Mouse (Mus musculus) MN1 (cell line): ENCODE data around the gene Fbxl18.

Source experiments
- DNase-seq: peaks from one replicate; pipeline ENCODE4 v3.0.0-alpha.2; 2016; ENCODE audit warnings: low spot score

The Fbxl18 gene

DNA sequence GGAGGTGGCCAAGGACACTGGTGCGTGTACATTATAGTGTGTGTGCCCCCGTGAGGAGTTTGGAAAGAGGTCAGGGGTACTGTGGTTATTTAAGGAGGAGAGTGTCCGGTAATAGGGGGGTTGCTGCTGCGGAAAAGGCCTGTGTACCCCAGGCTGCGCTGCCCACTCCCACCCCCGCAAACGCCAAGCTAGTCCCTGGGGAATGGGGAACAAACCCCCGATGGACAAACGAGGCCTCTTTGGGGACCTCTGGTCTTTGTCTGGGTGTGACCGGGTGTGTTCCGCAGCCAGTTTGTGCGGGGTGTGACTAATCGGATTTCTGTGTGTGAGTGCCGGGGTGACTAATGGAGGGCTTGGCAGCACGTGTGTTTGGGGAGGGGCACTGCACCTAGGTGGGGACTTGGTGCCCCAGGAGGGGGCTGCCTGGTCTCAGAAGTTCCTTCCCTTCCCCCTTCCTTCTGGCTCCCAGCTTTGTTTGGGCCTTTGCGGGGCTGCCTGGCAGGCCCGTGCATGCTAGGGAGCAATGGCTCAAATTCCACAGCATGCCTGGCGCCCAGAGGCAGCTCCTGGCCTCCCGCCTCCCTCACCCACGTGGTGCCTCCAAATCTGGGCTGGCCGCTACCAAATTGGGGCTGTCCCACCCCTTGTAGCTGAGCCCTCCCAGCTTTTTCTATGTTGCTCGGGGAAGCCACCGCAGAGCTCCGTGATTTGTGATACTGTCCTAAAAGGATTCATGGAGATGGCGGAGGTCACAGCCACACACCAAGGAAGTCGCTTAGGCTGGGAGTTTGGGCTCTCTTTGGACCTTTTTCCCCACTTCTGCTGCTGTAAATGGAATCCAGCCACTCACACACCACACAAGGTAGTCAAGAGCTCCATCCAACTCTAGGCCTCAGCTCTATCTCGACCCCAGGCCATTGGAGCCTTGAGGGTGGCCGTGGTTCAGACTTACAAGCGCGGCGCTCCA lies 71.8 kb downstream of the Fbxl18 start:
- DNase-seq = peak; percentile 92

DNA sequence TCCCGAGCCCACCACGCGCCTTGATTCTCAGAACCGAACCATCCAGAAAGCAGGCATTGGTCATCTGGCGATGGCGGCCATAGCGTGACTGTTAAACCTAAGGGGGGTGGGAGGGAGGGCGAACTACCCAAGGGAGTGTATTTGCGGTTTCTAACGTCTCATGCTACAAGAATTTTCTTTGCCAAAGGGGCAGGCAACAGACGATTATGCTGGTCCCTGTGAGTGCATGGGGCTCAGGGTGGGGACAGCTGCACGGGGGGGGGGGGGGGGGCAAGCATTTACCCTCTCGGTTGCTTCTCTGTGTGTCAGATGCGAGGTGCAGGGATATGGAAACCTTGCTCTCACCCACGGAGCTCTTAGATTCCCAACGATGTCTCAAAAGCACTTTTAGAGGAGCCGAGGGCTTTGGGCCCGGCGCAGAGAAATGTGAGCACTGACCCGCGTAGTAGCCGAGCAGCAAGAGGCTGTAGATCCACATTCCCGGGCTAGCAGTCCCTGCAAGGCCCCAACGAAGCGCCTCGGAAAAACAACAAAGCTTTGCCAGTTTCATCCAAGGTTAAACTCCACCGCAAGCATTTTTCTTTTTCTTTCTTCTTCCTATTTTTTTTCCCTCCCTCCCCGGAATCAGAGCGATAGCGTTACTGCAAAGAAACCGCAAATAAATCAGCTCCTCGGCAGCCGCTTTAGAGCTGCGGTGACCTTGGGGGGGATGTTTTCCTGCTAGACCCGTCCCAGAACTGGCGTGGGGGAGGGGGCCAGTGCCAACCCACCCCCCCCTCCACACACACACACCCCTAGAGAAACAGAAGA lies 72.7 kb downstream of the Fbxl18 start:
- DNase-seq = peak; percentile 75

DNA sequence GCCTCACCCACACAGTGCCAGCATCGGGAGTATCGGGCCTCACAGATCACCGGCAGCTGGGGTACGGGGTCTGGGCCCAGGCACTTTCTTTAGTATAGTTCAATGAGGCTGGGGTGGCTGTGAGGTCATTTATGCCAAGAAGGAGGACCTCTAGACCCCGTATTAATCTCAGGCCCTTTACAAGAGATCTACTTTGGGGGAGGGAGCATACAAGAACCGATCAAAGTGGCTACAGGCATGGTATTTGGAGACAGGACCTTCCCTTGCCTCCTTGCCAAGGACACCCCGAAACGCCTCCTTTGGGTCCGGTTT lies 73.3 kb downstream of the Fbxl18 start:
- no peak for DNase-seq

DNA sequence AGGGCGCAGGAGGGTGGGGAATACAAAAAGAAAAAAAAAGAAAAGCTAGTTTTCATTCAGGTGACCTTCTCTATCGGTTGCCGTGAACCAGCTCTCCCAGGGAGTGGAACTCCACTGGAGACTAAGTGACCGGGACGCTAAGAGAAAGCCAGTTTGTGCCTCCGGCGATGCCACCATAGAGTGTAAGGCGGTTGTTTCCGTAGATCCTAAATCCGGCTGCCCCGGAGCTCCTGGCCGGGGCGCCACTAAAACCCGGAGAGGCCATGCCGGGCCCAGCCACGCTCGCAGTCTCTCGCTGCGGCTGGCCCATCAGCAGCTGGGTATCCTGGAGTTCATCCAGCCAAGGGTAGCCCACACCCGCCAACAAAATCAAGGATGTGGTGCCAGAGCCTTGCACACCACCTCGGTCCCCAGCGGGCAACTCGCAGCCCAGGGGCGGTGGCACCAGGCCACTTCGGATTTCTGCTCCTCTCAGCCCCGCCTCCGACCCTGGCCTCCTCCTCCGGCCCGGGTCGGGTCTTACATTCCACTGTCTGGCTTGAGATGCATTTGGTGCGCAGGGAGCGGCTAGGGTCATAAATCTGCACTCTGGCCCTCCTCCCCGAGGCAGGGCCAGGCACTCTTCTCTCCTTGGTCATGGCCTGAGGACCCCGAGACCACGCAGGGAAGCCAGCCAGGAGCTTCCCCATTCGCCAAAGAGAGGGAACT lies 73.8 kb downstream of the Fbxl18 start:
- DNase-seq = peak; percentile 99

DNA sequence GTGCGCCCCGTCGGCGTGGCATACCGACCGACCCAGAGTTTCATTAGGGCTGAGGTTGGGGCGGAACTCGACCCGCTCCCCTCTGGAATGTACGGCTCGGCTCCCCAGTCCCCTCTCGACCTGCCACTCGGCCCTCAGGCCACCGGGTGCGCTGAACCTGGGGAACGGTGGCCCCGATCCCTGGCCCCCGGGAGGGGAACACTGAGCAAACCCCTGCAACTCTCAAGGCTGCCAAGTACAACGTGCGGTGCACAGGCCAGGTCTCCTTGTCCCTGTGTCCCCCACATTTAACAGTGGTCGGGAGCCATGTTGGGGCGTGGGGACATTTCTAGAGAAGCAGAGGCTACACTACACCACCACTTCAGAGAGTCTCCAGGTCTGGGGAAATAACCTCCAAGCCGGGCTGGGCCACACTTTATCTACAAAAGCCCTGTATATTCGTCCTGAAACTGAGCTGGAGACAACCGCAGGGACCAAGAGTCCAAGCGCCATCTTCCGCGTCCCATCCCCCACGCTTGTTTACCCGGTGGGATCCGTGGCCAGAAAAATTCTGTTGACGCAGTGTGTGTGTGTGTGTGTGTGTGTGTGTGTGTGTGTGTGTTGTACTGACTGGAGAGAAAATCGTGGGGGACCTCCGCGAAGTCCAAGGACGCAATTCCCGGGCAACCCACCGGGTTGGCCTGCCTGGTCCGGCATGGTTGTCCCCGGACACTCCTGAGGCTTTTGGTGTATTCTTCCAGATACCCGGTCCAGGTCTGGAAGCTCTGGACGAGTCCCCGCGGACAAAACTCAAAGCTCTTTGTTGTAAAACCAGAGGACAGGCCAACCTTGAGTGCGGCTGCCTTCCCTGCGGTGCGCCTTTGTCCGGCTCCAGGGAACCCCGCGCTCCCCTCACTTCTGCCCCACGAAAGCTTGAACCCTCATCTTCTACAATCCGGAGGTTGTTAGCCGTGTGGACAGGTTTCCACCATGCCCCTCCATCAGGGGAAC lies 74.7 kb downstream of the Fbxl18 start:
- DNase-seq = peak; percentile 63

DNA sequence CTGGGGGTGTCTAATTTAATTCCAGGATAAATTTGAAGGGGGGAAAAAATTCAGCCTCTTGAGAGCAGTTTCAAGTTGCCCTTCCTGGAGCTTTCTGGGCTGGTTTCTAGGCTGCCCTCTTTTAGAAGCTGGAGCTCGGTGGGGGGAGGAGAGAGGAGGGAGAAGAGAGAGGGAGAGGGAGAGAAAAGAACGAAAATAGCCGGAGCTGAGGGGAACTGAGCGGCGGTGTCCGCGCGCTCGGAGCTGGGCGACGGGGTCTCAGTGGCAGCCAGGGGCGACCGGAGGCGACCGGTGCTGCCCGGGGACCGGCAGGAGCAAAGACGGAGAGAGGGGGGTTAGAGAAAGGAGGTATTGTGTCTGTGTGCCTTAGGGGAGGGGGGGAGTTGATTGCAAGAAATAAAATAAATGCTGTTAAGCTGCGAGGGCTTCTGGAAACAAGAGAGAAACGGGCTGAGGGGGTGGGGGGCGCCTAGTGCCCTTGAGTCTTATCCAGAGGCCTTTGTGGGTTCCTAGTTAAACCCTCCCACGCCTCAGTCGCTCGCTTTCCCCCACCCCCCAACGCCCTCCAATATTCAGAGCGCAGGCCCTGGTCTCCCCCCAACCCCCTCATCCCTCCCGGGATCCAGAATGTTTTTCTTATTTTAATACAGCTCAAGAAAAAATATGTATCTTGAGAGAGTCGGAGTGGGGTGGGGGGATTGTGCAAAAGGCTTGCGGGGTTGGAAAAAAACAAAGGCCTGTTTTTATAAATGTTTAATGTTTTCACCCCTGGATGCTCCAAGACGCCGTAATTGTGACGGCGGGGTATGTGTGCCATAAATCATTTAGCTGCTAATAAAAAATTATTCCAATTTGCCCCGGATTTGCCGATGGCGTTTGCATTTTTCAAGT lies 75.6 kb downstream of the Fbxl18 start:
- DNase-seq = peak; percentile 86

DNA sequence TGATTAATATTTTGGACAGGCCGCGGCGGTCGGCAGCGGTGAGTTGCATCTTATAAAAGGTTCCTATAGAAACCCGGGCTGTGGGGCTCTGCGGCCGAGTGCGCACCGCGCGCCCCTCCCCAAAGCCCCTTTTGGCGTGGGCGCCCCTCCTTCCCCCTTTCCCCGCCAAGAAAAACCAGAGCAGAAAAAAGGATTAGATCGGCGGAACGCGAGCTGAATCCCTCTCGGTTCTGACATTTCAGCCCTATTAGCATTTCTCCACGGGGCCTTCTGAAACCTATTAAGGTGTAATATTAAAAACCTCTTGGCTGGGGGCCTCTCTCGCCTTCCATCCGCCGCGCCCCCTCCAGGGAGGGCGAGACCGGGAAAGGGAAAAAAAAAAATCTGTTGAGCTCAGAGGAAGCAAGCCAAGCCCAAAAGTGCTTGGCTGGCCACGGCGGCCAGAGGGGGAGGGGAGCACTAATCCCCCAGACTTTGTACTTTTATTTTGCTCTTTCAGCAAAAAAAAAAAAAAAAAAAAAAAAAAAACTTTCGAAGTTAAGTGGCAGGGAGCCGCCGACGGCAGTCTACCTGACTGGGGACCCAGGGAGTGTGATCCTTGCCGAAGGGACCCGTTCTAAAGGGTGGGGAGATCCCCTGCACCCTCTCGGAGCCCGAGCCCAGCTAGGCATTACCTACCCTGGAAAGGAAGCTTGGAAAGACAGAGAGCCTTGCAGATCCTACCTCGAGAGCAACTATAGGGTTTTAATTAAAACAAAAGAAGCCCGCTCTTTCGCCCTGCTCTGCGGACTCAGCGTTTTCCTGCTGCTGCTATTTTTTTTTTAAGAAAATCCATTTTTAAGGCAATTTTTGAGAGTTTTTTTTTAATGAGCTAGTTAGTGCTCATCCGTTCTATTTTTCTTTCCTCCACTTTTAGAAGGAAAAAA lies 76.5 kb downstream of the Fbxl18 start:
- peak; percentile 73 for DNase-seq

DNA sequence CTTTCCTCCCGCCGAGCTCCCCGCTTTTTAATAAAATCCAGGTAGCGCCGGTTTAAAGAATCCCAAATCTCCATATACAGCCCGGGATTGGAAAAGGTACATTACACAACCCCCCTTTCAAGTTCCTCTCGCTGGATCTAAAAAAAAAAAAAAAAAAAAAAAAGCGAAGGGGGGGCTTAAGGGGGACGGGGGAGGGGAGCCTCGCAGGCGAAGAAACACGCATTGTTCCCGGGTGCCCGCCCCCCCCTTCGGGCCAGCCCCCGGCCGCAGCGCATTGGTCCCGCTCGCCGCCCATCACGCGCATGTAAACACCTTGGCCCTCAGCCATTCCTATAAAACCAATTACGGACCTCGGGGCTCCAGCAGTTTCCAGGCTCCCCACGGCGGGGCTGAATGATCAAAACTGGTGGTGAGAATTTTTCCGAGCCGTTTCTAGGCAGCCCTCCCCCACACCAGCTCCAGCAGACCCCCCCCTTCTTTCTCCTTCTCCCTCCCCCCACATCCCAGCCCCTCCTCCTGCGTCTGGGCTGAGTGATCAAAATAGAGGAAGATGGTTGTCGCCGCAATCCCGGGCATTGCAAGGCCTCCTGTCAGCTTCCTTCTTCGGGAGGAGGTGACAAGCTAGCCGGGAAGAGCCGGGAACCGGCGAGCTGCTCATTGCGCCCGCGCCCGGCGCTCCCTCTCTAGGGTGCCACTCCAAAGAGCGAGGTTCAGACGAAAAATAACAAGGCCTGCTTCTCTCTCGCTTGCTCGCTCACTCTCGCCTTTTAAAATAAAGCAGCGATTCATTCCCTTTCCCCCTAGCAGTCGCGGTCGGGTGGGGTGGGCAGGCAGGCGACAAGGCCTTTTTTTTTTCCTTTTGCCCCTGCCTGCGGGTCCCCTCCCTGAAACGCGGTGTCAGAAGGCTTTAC lies 77.4 kb downstream of the Fbxl18 start, which contains the start of gene Tnrc18:
Gene Tnrc18, minus strand, starts transcription at position 139 of the 911 bp plus-strand sequence.
- DNase-seq = peak; percentile 100
